Mouse (Mus musculus) stomach, postnatal 0 days (tissue): ENCODE data around the gene Chka.

Experiments
- CTCF ChIP-seq: IDR thresholded peaks from 2 replicates; pipeline ENCODE4 v1.5.1; 2016; ENCODE audit warnings: antibody characterized with exemption, low read depth, mild to moderate bottlenecking, moderate library complexity
- EP300 ChIP-seq: optimal IDR thresholded peaks from 2 replicates; pipeline ENCODE3; 2016; ENCODE audit warnings: antibody characterized with exemption

- TF ChIP-seq CTCF (peak; percentile 42; the same call in 1 of the 2 replicates), EP300 (no peak)
Measured at GRCm38 (mm10) chr19:3926279-3926678, 74.7 kb downstream of the Chka start.
